Mouse (Mus musculus): ENCODE measurements around the gene Thtpa. TPM values are rescaled to one million over a fixed set of nuclear protein-coding genes. Genes with fewer than 3 reads are reported as not detected.
A peak's percentile ranks its signal among the peaks of the same experiment; 100 is the strongest.

The Thtpa gene
- polyA plus RNA-seq, 1 experiment from 2014 or later, result 11.8 TPM

GRCm38 (mm10) chr14:55095671-55096070 lies 1.1 kb downstream of the Thtpa start:
- no peaks in the 10 kb centered on the region for H3K9me3 ChIP-seq (ENCODE audit: control insufficient read depth, low read length)
- peak overlapping the region; percentile 78; the same call in 1 of the 2 replicates for H3K27ac ChIP-seq (replicated peaks)
- DNase-seq (ENCODE audit: low spot score) (no peak), ATAC-seq (ENCODE audit: low FRiP score, low TSS enrichment) (no peak)
- H3K4me1 ChIP-seq (replicated peaks; ENCODE audit: control insufficient read depth, insufficient read depth), result peaks cover 7% of the 10 kb centered on the region
- H3K4me2 ChIP-seq (replicated peaks; ENCODE audit: low read depth), result peak overlapping the region; percentile 58
- WGBS, result 55% methylated on average over 12 of the region's 12 CpGs
- peak overlapping the region; percentile 75 for H3K9ac ChIP-seq (ENCODE audit: low read length)
- TF ChIP-seq CTCF (IDR thresholded peaks at IDR 0.05; ENCODE audit: low read depth), result no peak
- no peak for TF ChIP-seq EP300 (optimal IDR thresholded peaks at IDR 0.05)
- H3K27me3 ChIP-seq (ENCODE audit: control insufficient read depth, insufficient read depth, low read length), result no peaks in the 10 kb centered on the region
- peaks cover 5% of the 10 kb centered on the region; the same call in 1 of the 2 replicates for H3K36me3 ChIP-seq (ENCODE audit: control insufficient read depth, insufficient read depth, low read length)
- H3K4me3 ChIP-seq (ENCODE audit: low read depth, low read length), result peak overlapping the region; percentile 72

DNA sequence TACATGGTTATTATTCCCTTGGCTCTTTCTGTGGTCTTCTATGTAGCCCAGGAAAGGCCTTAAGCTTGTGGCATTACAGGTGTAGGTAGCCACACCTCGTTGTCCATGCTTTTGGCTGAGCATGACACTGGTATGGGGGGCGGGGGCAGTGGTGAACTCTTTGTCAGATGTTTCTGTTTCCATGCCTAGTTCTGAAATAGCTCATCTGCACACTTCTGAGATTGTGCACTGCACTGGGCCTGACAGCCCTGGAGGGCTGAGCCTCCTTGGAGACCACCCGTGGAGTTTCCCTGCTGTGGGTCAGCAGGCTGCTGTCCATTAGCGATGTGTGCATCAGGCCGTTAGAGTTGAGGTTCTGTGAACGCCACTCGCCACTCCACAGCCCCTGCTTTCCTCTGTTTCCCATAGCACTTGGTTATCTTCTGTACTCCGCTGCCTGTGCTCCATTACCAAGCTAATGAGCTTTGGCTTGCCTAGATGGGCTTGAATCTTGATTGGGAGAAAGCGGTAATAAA lies 2.0 kb downstream of the Thtpa start:
- no peaks in the 10 kb centered on the region for H3K9me3 ChIP-seq (ENCODE audit: control insufficient read depth, low read length)
- H3K4me1 ChIP-seq (replicated peaks; ENCODE audit: control insufficient read depth, insufficient read depth), result peaks cover 7% of the 10 kb centered on the region
- TF ChIP-seq EP300 (optimal IDR thresholded peaks at IDR 0.05) (no peak), CTCF (IDR thresholded peaks at IDR 0.05; ENCODE audit: low read depth) (no peak)
- H3K4me3 ChIP-seq (ENCODE audit: low read depth, low read length), result no peak overlapping the region
- 0 out of 2 replicates have a peak overlapping the region, but pooled peaks have one; percentile 4 for H3K9ac ChIP-seq (ENCODE audit: low read length)
- H3K27me3 ChIP-seq (ENCODE audit: control insufficient read depth, insufficient read depth, low read length), result no peaks in the 10 kb centered on the region
- H3K36me3 ChIP-seq (ENCODE audit: control insufficient read depth, insufficient read depth, low read length), result peaks cover 9% of the 10 kb centered on the region; the same call in 1 of the 2 replicates
- H3K27ac ChIP-seq (replicated peaks), result no peak overlapping the region
- H3K4me2 ChIP-seq (replicated peaks; ENCODE audit: low read depth), result no peak overlapping the region
- DNase-seq (ENCODE audit: low spot score) (peak; percentile 13), ATAC-seq (ENCODE audit: low FRiP score, low TSS enrichment) (no peak)
- WGBS, result 63% methylated on average over 9 of the region's 9 CpGs

DNA sequence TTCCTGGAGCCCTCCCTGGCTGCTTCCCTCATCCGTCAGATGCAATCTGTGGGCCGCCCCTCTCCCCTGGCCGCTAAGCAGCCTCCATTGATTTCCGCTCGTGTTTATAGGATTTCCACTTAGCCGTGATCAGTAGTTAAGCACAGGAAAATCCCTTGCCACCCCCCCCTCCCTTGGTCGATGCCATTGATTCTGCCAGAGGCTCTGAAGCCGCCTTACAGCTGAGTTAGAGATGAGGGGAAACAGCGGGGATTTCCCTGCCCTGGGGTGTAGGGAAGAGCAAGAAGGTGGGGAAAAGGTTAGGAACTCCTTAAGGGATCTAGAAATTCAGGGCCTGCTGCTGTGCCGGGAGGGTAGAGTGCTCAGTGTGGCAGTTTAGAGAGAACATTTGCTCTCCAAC lies 3.1 kb downstream of the Thtpa start:
- no peak for ATAC-seq (ENCODE audit: low FRiP score, low TSS enrichment)
- H3K27ac ChIP-seq (replicated peaks), result peak overlapping the region; percentile 9; the same call in 1 of the 2 replicates

GRCm38 (mm10) chr14:55098067-55098466 lies 3.5 kb downstream of the Thtpa start:
- DNase-seq (ENCODE audit: low spot score), result peak; percentile 68
- Histone ChIP-seq H3K4me1 (replicated peaks; ENCODE audit: control insufficient read depth, insufficient read depth) (peaks cover 7% of the 10 kb centered on the region), H3K36me3 (ENCODE audit: control insufficient read depth, insufficient read depth, low read length) (peaks cover 9% of the 10 kb centered on the region; the same call in 1 of the 2 replicates), H3K9me3 (ENCODE audit: control insufficient read depth, low read length) (no peaks in the 10 kb centered on the region), H3K9ac (ENCODE audit: low read length) (no peak overlapping the region), H3K4me2 (replicated peaks; ENCODE audit: low read depth) (no peak overlapping the region), H3K4me3 (ENCODE audit: low read depth, low read length) (no peak overlapping the region), H3K27ac (replicated peaks) (0 out of 2 replicates have a peak overlapping the region, but pooled peaks have one; percentile 9), H3K27me3 (ENCODE audit: control insufficient read depth, insufficient read depth, low read length) (no peaks in the 10 kb centered on the region)
- WGBS, result 74% methylated on average over 4 of the region's 4 CpGs
- 0 out of 2 replicates have a peak, but pooled peaks have one; percentile 17 for ATAC-seq (ENCODE audit: low FRiP score, low TSS enrichment)
- TF ChIP-seq CTCF (IDR thresholded peaks at IDR 0.05; ENCODE audit: low read depth) (peak; percentile 80), EP300 (optimal IDR thresholded peaks at IDR 0.05) (no peak)

More for the DNA sequence above, 3.1 kb downstream of the Thtpa start:
- Histone ChIP-seq H3K27me3 (ENCODE audit: control insufficient read depth, insufficient read depth, low read length) (no peaks in the 10 kb centered on the region), H3K4me1 (replicated peaks; ENCODE audit: control insufficient read depth, insufficient read depth) (peaks cover 7% of the 10 kb centered on the region), H3K36me3 (ENCODE audit: control insufficient read depth, insufficient read depth, low read length) (peaks cover 9% of the 10 kb centered on the region; the same call in 1 of the 2 replicates), H3K9me3 (ENCODE audit: control insufficient read depth, low read length) (no peaks in the 10 kb centered on the region), H3K9ac (ENCODE audit: low read length) (no peak overlapping the region), H3K4me2 (replicated peaks; ENCODE audit: low read depth) (no peak overlapping the region), H3K4me3 (ENCODE audit: low read depth, low read length) (no peak overlapping the region)
- WGBS, result 71% methylated on average over 10 of the region's 10 CpGs
- TF ChIP-seq CTCF (IDR thresholded peaks at IDR 0.05; ENCODE audit: low read depth), result no peak
- no peak for TF ChIP-seq EP300 (optimal IDR thresholded peaks at IDR 0.05)
- DNase-seq (ENCODE audit: low spot score), result peak; percentile 13

- no peak overlapping the region for H3K27ac ChIP-seq (replicated peaks)
- ATAC-seq (ENCODE audit: low FRiP score, low TSS enrichment) (no peak), DNase-seq (ENCODE audit: low spot score) (peak; percentile 50)
- H3K27me3 ChIP-seq (ENCODE audit: control insufficient read depth, insufficient read depth, low read length), result no peaks in the 10 kb centered on the region
- TF ChIP-seq EP300 (optimal IDR thresholded peaks at IDR 0.05), result no peak
- TF ChIP-seq CTCF (IDR thresholded peaks at IDR 0.05; ENCODE audit: low read depth), result peak; percentile 80
- H3K4me1 ChIP-seq (replicated peaks; ENCODE audit: control insufficient read depth, insufficient read depth), result no peaks in the 10 kb centered on the region; the same call in 1 of the 2 replicates
- no peak overlapping the region for H3K9ac ChIP-seq (ENCODE audit: low read length)
- H3K9me3 ChIP-seq (ENCODE audit: control insufficient read depth, low read length), result no peaks in the 10 kb centered on the region
- no peak overlapping the region for H3K4me2 ChIP-seq (replicated peaks; ENCODE audit: low read depth)
- whole genome bisulfite sequencing, result 51% methylated on average over 4 of the region's 4 CpGs
- H3K36me3 ChIP-seq (ENCODE audit: control insufficient read depth, insufficient read depth, low read length), result peaks cover 9% of the 10 kb centered on the region; the same call in 1 of the 2 replicates
- no peak overlapping the region for H3K4me3 ChIP-seq (ENCODE audit: low read depth, low read length)
Observed at GRCm38 (mm10) chr14:55101592-55101991, 7.0 kb downstream of the Thtpa start.

- no peaks in the 10 kb centered on the region; the same call in 1 of the 2 replicates for H3K4me1 ChIP-seq (replicated peaks; ENCODE audit: control insufficient read depth, insufficient read depth)
- no peak overlapping the region for H3K27ac ChIP-seq (replicated peaks)
- ATAC-seq (ENCODE audit: low FRiP score, low TSS enrichment) (no peak), DNase-seq (ENCODE audit: low spot score) (no peak)
- WGBS, result 81% methylated on average over 15 of the region's 15 CpGs
- TF ChIP-seq EP300 (optimal IDR thresholded peaks at IDR 0.05) (no peak), CTCF (IDR thresholded peaks at IDR 0.05; ENCODE audit: low read depth) (no peak)
- no peaks in the 10 kb centered on the region for H3K9me3 ChIP-seq (ENCODE audit: control insufficient read depth, low read length)
- H3K36me3 ChIP-seq (ENCODE audit: control insufficient read depth, insufficient read depth, low read length), result peaks cover 9% of the 10 kb centered on the region; the same call in 1 of the 2 replicates
- no peak overlapping the region for H3K4me3 ChIP-seq (ENCODE audit: low read depth, low read length)
- no peak overlapping the region for H3K4me2 ChIP-seq (replicated peaks; ENCODE audit: low read depth)
- H3K27me3 ChIP-seq (ENCODE audit: control insufficient read depth, insufficient read depth, low read length), result no peaks in the 10 kb centered on the region
- no peak overlapping the region for H3K9ac ChIP-seq (ENCODE audit: low read length)
Observed at GRCm38 (mm10) chr14:55102253-55102785, 7.7 kb downstream of the Thtpa start.

Measured in stomach, postnatal 0 days (tissue).